Mouse (Mus musculus) forebrain, embryonic 14.5 days (tissue): ENCODE results near the gene Dnajb1. TPM values are rescaled to one million over a fixed set of nuclear protein-coding genes. Genes with fewer than 3 reads are reported as not detected.

Experiments
- ATAC-seq: fragments of 200-750 bp; cut with Nextera tagmentation; 2 replicates; pipeline ENCODE4 v1.8.0; 2017; ENCODE audit warnings: mild to moderate bottlenecking, moderate library complexity
- DNase-seq: peaks from one replicate; pipeline ENCODE4 v3.0.0-alpha.2; 2015; ENCODE audit warnings: low spot score
- H3K27ac ChIP-seq: fragments of 300-500 bp; sonication (generic); 2 replicates; pipeline ENCODE4 v1.5.1; 2014; ENCODE audit warnings: low read depth, mild to moderate bottlenecking, control low read depth, low read length, moderate library complexity
- H3K27me3 ChIP-seq: fragments of 300-500 bp; sonication (generic); replicated peaks from 2 replicates; pipeline ENCODE4 v1.6.1; 2014; ENCODE audit warnings: low read length, control low read depth, mixed read lengths; ENCODE audit not compliant: control insufficient read depth, insufficient read depth
- H3K36me3 ChIP-seq: fragments of 300-500 bp; sonication (generic); 2 replicates; pipeline ENCODE4 v1.6.1; 2014; ENCODE audit warnings: low read length, control low read depth; ENCODE audit not compliant: control insufficient read depth, insufficient read depth
- H3K4me1 ChIP-seq: fragments of 300-500 bp; sonication (generic); 2 replicates; pipeline ENCODE4 v1.6.1; 2014; ENCODE audit warnings: antibody characterized with exemption, low read length, control low read depth; ENCODE audit not compliant: control insufficient read depth, insufficient read depth
- H3K4me2 ChIP-seq: fragments of 300-500 bp; sonication (generic); 2 replicates; pipeline ENCODE4 v1.6.1; 2014; ENCODE audit warnings: mild to moderate bottlenecking, control low read depth, low read length
- H3K4me3 ChIP-seq: fragments of 300-500 bp; sonication (generic); 2 replicates; pipeline ENCODE4 v1.5.1; 2014; ENCODE audit warnings: low read depth, low read length, control low read depth
- H3K9ac ChIP-seq: fragments of 300-500 bp; sonication (generic); 2 replicates; pipeline ENCODE4 v1.6.1; 2014; ENCODE audit warnings: mild to moderate bottlenecking, low read length, control low read depth, moderate library complexity
- H3K9me3 ChIP-seq: fragments of 300-500 bp; sonication (generic); replicated peaks from 2 replicates; pipeline ENCODE4 v1.6.1; 2016; ENCODE audit warnings: low read length, control low read depth, mixed read lengths; ENCODE audit not compliant: control insufficient read depth
- WGBS: fragments of 180-500 bp; shearing (Covaris S2); extraction: QIAGEN DNeasy Blood & Tissue Kit; methylation state at CpG from one replicate; pipeline ENCODE4 v1.1.7; 2014; 5-methylcytosine and 5-hydroxymethylcytosine counted together
- polyA plus RNA-seq: library from polyadenylated mRNA; unstranded; fragments of >200 nt; fragmentation: Nextera tagmentation; extraction: Ambion mirVana; gene quantifications from 2 replicates; pipeline ENCODE4 v1.2.1, GENCODE M21; 2014

The Dnajb1 gene
- polyA plus RNA-seq, result 30.1 and 43.0 TPM in 2 replicates

GRCm38 (mm10) chr8:83607661-83608397 lies at the start of gene Dnajb1, which contains the start of gene Tecr:
Gene Dnajb1, plus strand, starts transcription at chr8:83608193.
Gene Tecr, minus strand, starts transcription at chr8:83607971.
- DNase-seq, result peak; percentile 99
- H3K27me3 ChIP-seq, result no peaks in the 10 kb centered on the region
- WGBS, result under 1% methylated on average over 67 of the region's 69 CpGs
- peak within 1 kb of the TSS; percentile 84 for H3K9ac ChIP-seq
- H3K36me3 ChIP-seq, result peaks cover 28% of the 10 kb centered on the region
- ATAC-seq, result peak; percentile 98
- peak within 1 kb of the TSS; percentile 75 for H3K4me3 ChIP-seq
- peak within 1 kb of the TSS; percentile 90 for H3K4me2 ChIP-seq
- H3K27ac ChIP-seq, result peak within 1 kb of the TSS; percentile 97
- peaks cover 9% of the 10 kb centered on the region for H3K4me1 ChIP-seq
- no peaks in the 10 kb centered on the region for H3K9me3 ChIP-seq

GRCm38 (mm10) chr8:83562669-83563068 lies 45.3 kb upstream of the Dnajb1 start:
- Histone ChIP-seq H3K4me1 (peaks cover 5% of the 10 kb centered on the region; the same call in 1 of the 2 replicates), H3K4me3 (no peak overlapping the region), H3K27me3 (no peaks in the 10 kb centered on the region), H3K27ac (no peak overlapping the region), H3K9ac (no peak overlapping the region), H3K36me3 (no peaks in the 10 kb centered on the region), H3K9me3 (no peaks in the 10 kb centered on the region), H3K4me2 (no peak overlapping the region)
- ATAC-seq, result no peak
- 93% methylated on average over 3 of the region's 3 CpGs for WGBS
- no peak for DNase-seq

GRCm38 (mm10) chr8:83563246-83563645 lies 44.7 kb upstream of the Dnajb1 start:
- H3K9me3 ChIP-seq, result no peaks in the 10 kb centered on the region
- ATAC-seq (no peak), DNase-seq (no peak)
- H3K4me1 ChIP-seq, result peaks cover 7% of the 10 kb centered on the region; the same call in 1 of the 2 replicates
- H3K36me3 ChIP-seq, result no peaks in the 10 kb centered on the region
- no peak overlapping the region for H3K4me2 ChIP-seq
- no peaks in the 10 kb centered on the region for H3K27me3 ChIP-seq
- no peak overlapping the region for H3K4me3 ChIP-seq
- no peak overlapping the region for H3K9ac ChIP-seq
- WGBS, result 70% methylated on average over 4 of the region's 4 CpGs
- H3K27ac ChIP-seq, result no peak overlapping the region

- Histone ChIP-seq H3K9ac (no peak overlapping the region), H3K36me3 (peaks cover 17% of the 10 kb centered on the region), H3K27me3 (no peaks in the 10 kb centered on the region), H3K27ac (no peak overlapping the region), H3K4me3 (no peak overlapping the region), H3K4me1 (peaks cover 7% of the 10 kb centered on the region; the same call in 1 of the 2 replicates), H3K9me3 (no peaks in the 10 kb centered on the region), H3K4me2 (peak overlapping the region; percentile 92; the same call in 1 of the 2 replicates)
- DNase-seq, result no peak
- ATAC-seq, result peak; percentile 45; the same call in 1 of the 2 replicates
- WGBS, result 74% methylated on average over 9 of the region's 9 CpGs
These were observed 42.1 kb upstream of the Dnajb1 start for GRCm38 (mm10) chr8:83565731-83566375.

GRCm38 (mm10) chr8:83566469-83567395 lies 41.3 kb upstream of the Dnajb1 start, which contains the start of gene Ndufb7:
Gene Ndufb7, plus strand, starts transcription at chr8:83566671.
- Histone ChIP-seq H3K27me3 (no peaks in the 10 kb centered on the region), H3K36me3 (peaks cover 26% of the 10 kb centered on the region), H3K27ac (peak within 1 kb of the TSS; percentile 55; the same call in 1 of the 2 replicates), H3K4me3 (peak within 1 kb of the TSS; percentile 70), H3K9ac (peak within 1 kb of the TSS; percentile 81), H3K4me2 (peak within 1 kb of the TSS; percentile 92), H3K4me1 (peaks cover 7% of the 10 kb centered on the region; the same call in 1 of the 2 replicates), H3K9me3 (no peaks in the 10 kb centered on the region)
- DNase-seq, result peak; percentile 94
- WGBS, result under 1% methylated on average over 48 of the region's 48 CpGs
- peak; percentile 87 for ATAC-seq

GRCm38 (mm10) chr8:83567668-83568067 lies 40.3 kb upstream of the Dnajb1 start:
- Histone ChIP-seq H3K27me3 (no peaks in the 10 kb centered on the region), H3K4me3 (peak overlapping the region; percentile 70), H3K9ac (peak overlapping the region; percentile 81), H3K4me1 (peaks cover 7% of the 10 kb centered on the region; the same call in 1 of the 2 replicates), H3K9me3 (no peaks in the 10 kb centered on the region), H3K27ac (no peak overlapping the region), H3K4me2 (peak overlapping the region; percentile 92), H3K36me3 (peaks cover 36% of the 10 kb centered on the region)
- ATAC-seq, result no peak
- 60% methylated on average over 3 of the region's 3 CpGs for WGBS
- DNase-seq, result no peak

- H3K4me2 ChIP-seq, result no peak overlapping the region; the same call in 1 of the 2 replicates
- H3K4me1 ChIP-seq, result peaks cover 7% of the 10 kb centered on the region; the same call in 1 of the 2 replicates
- ATAC-seq, result no peak
- no peaks in the 10 kb centered on the region for H3K9me3 ChIP-seq
- no peaks in the 10 kb centered on the region for H3K27me3 ChIP-seq
- peaks cover 40% of the 10 kb centered on the region for H3K36me3 ChIP-seq
- no peak overlapping the region for H3K27ac ChIP-seq
- H3K4me3 ChIP-seq, result no peak overlapping the region
- peak overlapping the region; percentile 81; the same call in 1 of the 2 replicates for H3K9ac ChIP-seq
- DNase-seq, result no peak
- WGBS, result 72% methylated on average over 5 of the region's 5 CpGs
These were observed 39.9 kb upstream of the Dnajb1 start for GRCm38 (mm10) chr8:83568128-83568527.

- no peak for ATAC-seq
- WGBS, result 69% methylated on average over 5 of the region's 5 CpGs
- no peaks in the 10 kb centered on the region for H3K9me3 ChIP-seq
These were observed 39.2 kb upstream of the Dnajb1 start for GRCm38 (mm10) chr8:83568755-83569154.

More at GRCm38 (mm10) chr8:83568755-83569154, 39.2 kb upstream of the Dnajb1 start:
- Histone ChIP-seq H3K36me3 (peaks cover 46% of the 10 kb centered on the region), H3K9ac (no peak overlapping the region), H3K4me2 (no peak overlapping the region), H3K27me3 (no peaks in the 10 kb centered on the region), H3K27ac (no peak overlapping the region), H3K4me1 (peaks cover 7% of the 10 kb centered on the region; the same call in 1 of the 2 replicates), H3K4me3 (no peak overlapping the region)
- DNase-seq, result no peak
